Mouse (Mus musculus) liver, embryonic 12.5 days (tissue): ENCODE measurements around the gene Tmcc3. TPM values are rescaled to one million over a fixed set of nuclear protein-coding genes. Genes with fewer than 3 reads are reported as not detected.

ENCODE experiments used
- ATAC-seq: fragments of 200-750 bp; cut with Nextera tagmentation; 2 replicates; pipeline ENCODE4 v1.8.0; 2017; ENCODE audit warnings: moderate number of reproducible peaks, mild to moderate bottlenecking, moderate library complexity
- H3K27ac ChIP-seq: fragments of 300-500 bp; sonication (generic); 2 replicates; pipeline ENCODE4 v1.5.1; 2016; ENCODE audit warnings: mild to moderate bottlenecking
- H3K27me3 ChIP-seq: fragments of 300-500 bp; sonication (generic); replicated peaks from 2 replicates; pipeline ENCODE4 v1.6.1; 2016; ENCODE audit warnings: mild to moderate bottlenecking, moderate library complexity
- H3K36me3 ChIP-seq: fragments of 300-500 bp; sonication (generic); 2 replicates; pipeline ENCODE4 v1.6.1; 2016; ENCODE audit warnings: mild to moderate bottlenecking, moderate library complexity
- H3K4me1 ChIP-seq: fragments of 300-500 bp; sonication (generic); 2 replicates; pipeline ENCODE4 v1.6.1; 2016
- H3K4me2 ChIP-seq: fragments of 300-500 bp; sonication (generic); 2 replicates; pipeline ENCODE4 v1.6.1; 2016; ENCODE audit warnings: mild to moderate bottlenecking, moderate library complexity
- H3K4me3 ChIP-seq: fragments of 300-500 bp; sonication (generic); 2 replicates; pipeline ENCODE4 v1.5.1; 2016; ENCODE audit warnings: mild to moderate bottlenecking, moderate library complexity
- H3K9ac ChIP-seq: fragments of 300-500 bp; sonication (generic); 2 replicates; pipeline ENCODE4 v1.6.1; 2016; ENCODE audit warnings: mild to moderate bottlenecking, moderate library complexity
- H3K9me3 ChIP-seq: fragments of 300-500 bp; sonication (generic); replicated peaks from 2 replicates; pipeline ENCODE4 v1.6.1; 2016; ENCODE audit warnings: mild to moderate bottlenecking, moderate library complexity
- WGBS: fragments of 180-500 bp; shearing (Covaris S2); methylation state at CpG from one replicate; pipeline ENCODE4 v1.1.7; 2016; ENCODE audit not compliant: insufficient replicate concordance; 5-methylcytosine and 5-hydroxymethylcytosine counted together
- polyA plus RNA-seq: library from polyadenylated mRNA; unstranded; fragments of >200 nt; fragmentation: Nextera tagmentation; extraction: Ambion mirVana; gene quantifications from 2 replicates; pipeline ENCODE4 v1.2.1, GENCODE M21; 2016

Gene Tmcc3
- polyA plus RNA-seq, 1 experiment from 2014 or later = 3.7 TPM

- ATAC-seq = no peak
- H3K4me1 ChIP-seq = 0 out of 2 replicates have a peak, but pooled peaks cover 6% of the 10 kb centered on the region
- H3K27me3 ChIP-seq = peaks cover 2% of the 10 kb centered on the region; the same call in 1 of the 2 replicates
- H3K9ac ChIP-seq = no peak overlapping the region
- no peaks in the 10 kb centered on the region for H3K36me3 ChIP-seq
- H3K4me2 ChIP-seq = peak overlapping the region; percentile 58
- H3K9me3 ChIP-seq = no peaks in the 10 kb centered on the region
- no peak overlapping the region for H3K27ac ChIP-seq
- peak overlapping the region; percentile 28; the same call in 1 of the 2 replicates for H3K4me3 ChIP-seq
- WGBS = 23% methylated on average over 22 of the region's 22 CpGs
Measured at GRCm38 (mm10) chr10:94408356-94409146, 96.8 kb downstream of the Tmcc3 start.

- no peak overlapping the region for H3K4me3 ChIP-seq
- no peak overlapping the region for H3K27ac ChIP-seq
- no peak for ATAC-seq
- WGBS = 65% methylated on average over 6 of the region's 6 CpGs
- H3K36me3 ChIP-seq = no peaks in the 10 kb centered on the region
- H3K9me3 ChIP-seq = no peaks in the 10 kb centered on the region
- H3K4me1 ChIP-seq = 0 out of 2 replicates have a peak, but pooled peaks cover 6% of the 10 kb centered on the region
- H3K27me3 ChIP-seq = peaks cover 2% of the 10 kb centered on the region; the same call in 1 of the 2 replicates
- no peak overlapping the region for H3K9ac ChIP-seq
- no peak overlapping the region for H3K4me2 ChIP-seq
Measured at GRCm38 (mm10) chr10:94409661-94410060, 97.9 kb downstream of the Tmcc3 start.

- Histone ChIP-seq H3K27me3 (peaks cover 6% of the 10 kb centered on the region; the same call in 1 of the 2 replicates), H3K4me2 (no peak overlapping the region), H3K9ac (no peak overlapping the region), H3K27ac (no peak overlapping the region), H3K4me1 (no peaks in the 10 kb centered on the region), H3K36me3 (no peaks in the 10 kb centered on the region), H3K9me3 (no peaks in the 10 kb centered on the region), H3K4me3 (no peak overlapping the region)
- 63% methylated on average over 9 of the region's 9 CpGs for WGBS
- no peak for ATAC-seq
Measured at GRCm38 (mm10) chr10:94411594-94411993, 99.8 kb downstream of the Tmcc3 start.

- no peak overlapping the region for H3K4me2 ChIP-seq
- H3K36me3 ChIP-seq = no peaks in the 10 kb centered on the region
- no peaks in the 10 kb centered on the region for H3K4me1 ChIP-seq
- no peak overlapping the region for H3K27ac ChIP-seq
- no peak overlapping the region for H3K4me3 ChIP-seq
- H3K9me3 ChIP-seq = no peaks in the 10 kb centered on the region
- H3K27me3 ChIP-seq = peaks cover 6% of the 10 kb centered on the region; the same call in 1 of the 2 replicates
- no peak for ATAC-seq
- H3K9ac ChIP-seq = no peak overlapping the region
- 50% methylated on average over 8 of the region's 8 CpGs for WGBS
Measured at GRCm38 (mm10) chr10:94413770-94414651, 102.3 kb downstream of the Tmcc3 start.

- ATAC-seq = no peak
- Histone ChIP-seq H3K36me3 (no peaks in the 10 kb centered on the region), H3K27ac (no peak overlapping the region), H3K9me3 (no peaks in the 10 kb centered on the region), H3K4me2 (no peak overlapping the region), H3K27me3 (peaks cover 4% of the 10 kb centered on the region; the same call in 1 of the 2 replicates), H3K4me3 (no peak overlapping the region), H3K4me1 (no peaks in the 10 kb centered on the region), H3K9ac (no peak overlapping the region)
- WGBS = 53% methylated on average over 22 of the region's 22 CpGs
Measured at GRCm38 (mm10) chr10:94415950-94416844, 104.4 kb downstream of the Tmcc3 start.

GRCm38 (mm10) chr10:94417643-94418042 is 105.9 kb downstream of the Tmcc3 start:
- 26% methylated on average over 4 of the region's 4 CpGs for WGBS
- Histone ChIP-seq H3K9me3 (no peaks in the 10 kb centered on the region), H3K36me3 (no peaks in the 10 kb centered on the region), H3K9ac (no peak overlapping the region), H3K4me1 (no peaks in the 10 kb centered on the region), H3K4me3 (no peak overlapping the region), H3K27me3 (peaks cover 4% of the 10 kb centered on the region; the same call in 1 of the 2 replicates), H3K4me2 (no peak overlapping the region), H3K27ac (no peak overlapping the region)
- no peak for ATAC-seq

GRCm38 (mm10) chr10:94426000-94426920 is 114.5 kb downstream of the Tmcc3 start:
- H3K27ac ChIP-seq = no peak overlapping the region
- H3K9me3 ChIP-seq = no peaks in the 10 kb centered on the region
- peak overlapping the region; percentile 34 for H3K4me2 ChIP-seq
- H3K4me1 ChIP-seq = peaks cover 9% of the 10 kb centered on the region; the same call in 1 of the 2 replicates
- no peaks in the 10 kb centered on the region for H3K27me3 ChIP-seq
- WGBS = 33% methylated on average over 12 of the region's 12 CpGs
- peak; percentile 62 for ATAC-seq
- H3K36me3 ChIP-seq = no peaks in the 10 kb centered on the region
- no peak overlapping the region for H3K4me3 ChIP-seq
- no peak overlapping the region for H3K9ac ChIP-seq

GRCm38 (mm10) chr10:94426921-94427270 is 115.1 kb downstream of the Tmcc3 start:
- H3K9ac ChIP-seq = no peak overlapping the region
- no peak overlapping the region for H3K4me2 ChIP-seq
- 79% methylated on average over 15 of the region's 15 CpGs for WGBS
- no peak overlapping the region for H3K27ac ChIP-seq
- H3K27me3 ChIP-seq = no peaks in the 10 kb centered on the region
- H3K36me3 ChIP-seq = no peaks in the 10 kb centered on the region
- no peak for ATAC-seq
- H3K4me1 ChIP-seq = peaks cover 9% of the 10 kb centered on the region; the same call in 1 of the 2 replicates
- H3K4me3 ChIP-seq = no peak overlapping the region
- H3K9me3 ChIP-seq = no peaks in the 10 kb centered on the region

GRCm38 (mm10) chr10:94428186-94428942 is 116.6 kb downstream of the Tmcc3 start:
- no peaks in the 10 kb centered on the region for H3K27me3 ChIP-seq
- ATAC-seq = no peak
- H3K4me2 ChIP-seq = no peak overlapping the region
- H3K9me3 ChIP-seq = no peaks in the 10 kb centered on the region
- 75% methylated on average over 12 of the region's 12 CpGs for WGBS
- no peaks in the 10 kb centered on the region for H3K36me3 ChIP-seq
- H3K27ac ChIP-seq = no peak overlapping the region
- peaks cover 9% of the 10 kb centered on the region; the same call in 1 of the 2 replicates for H3K4me1 ChIP-seq
- H3K4me3 ChIP-seq = no peak overlapping the region
- no peak overlapping the region for H3K9ac ChIP-seq

- H3K36me3 ChIP-seq = no peaks in the 10 kb centered on the region
- no peak overlapping the region for H3K4me3 ChIP-seq
- H3K27me3 ChIP-seq = no peaks in the 10 kb centered on the region
- H3K4me2 ChIP-seq = no peak overlapping the region
- H3K9ac ChIP-seq = no peak overlapping the region
- WGBS = 73% methylated on average over 6 of the region's 6 CpGs
- H3K4me1 ChIP-seq = peaks cover 9% of the 10 kb centered on the region; the same call in 1 of the 2 replicates
- H3K27ac ChIP-seq = no peak overlapping the region
- no peaks in the 10 kb centered on the region for H3K9me3 ChIP-seq
- ATAC-seq = no peak
Measured at GRCm38 (mm10) chr10:94430566-94430965, 118.8 kb downstream of the Tmcc3 start.
